Mouse (Mus musculus) brain, embryonic 14.5 days (tissue): ENCODE measurements at regions not wholly inside any gene's neighbourhood (a gene's known extent, or its start where the extent isn't known, plus 50 kb on each side); places are given as distances from the start of the nearest gene placed in this dataset.

Experiments
- CTCF ChIP-seq: fragments of 200-500 bp; IDR thresholded peaks from 2 replicates; pipeline ENCODE4 v1.5.1; 2012; ENCODE audit warnings: inconsistent platforms, mild to moderate bottlenecking, moderate library complexity, borderline replicate concordance; ENCODE audit not compliant: insufficient read depth, insufficient read length; ENCODE audit errors: extremely low read depth
- POLR2A ChIP-seq: fragments of 200-500 bp; IDR thresholded peaks from 2 replicates; pipeline ENCODE4 v1.6.1; 2012; ENCODE audit warnings: mild to moderate bottlenecking, inconsistent platforms, borderline replicate concordance; ENCODE audit not compliant: poor library complexity, insufficient read depth, insufficient read length, severe bottlenecking; ENCODE audit errors: extremely low read depth

DNA sequence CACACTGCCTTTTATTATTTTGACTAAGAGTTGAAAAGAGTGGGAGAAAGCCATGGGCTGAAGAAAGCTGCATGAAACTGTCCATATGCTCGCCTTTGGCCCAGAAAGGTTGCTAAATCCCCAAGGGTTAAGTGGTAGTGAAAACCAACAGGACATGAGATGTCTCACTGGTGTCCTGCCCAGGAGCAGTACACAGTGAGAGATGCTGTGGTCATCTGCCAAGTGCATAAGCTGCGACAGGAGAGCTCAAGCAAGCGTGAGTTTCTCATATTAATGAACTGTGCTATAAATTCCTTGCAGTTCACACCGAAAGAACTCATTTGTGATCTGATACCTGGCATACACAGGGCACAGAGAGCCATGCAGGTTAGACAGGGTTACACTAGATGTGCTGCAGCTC lies 380.0 kb downstream of the Gria2 start:
- no peak for TF ChIP-seq POLR2A
- TF ChIP-seq CTCF = no peak
